Mouse (Mus musculus): ENCODE results near the gene Enpp3.

DNA sequence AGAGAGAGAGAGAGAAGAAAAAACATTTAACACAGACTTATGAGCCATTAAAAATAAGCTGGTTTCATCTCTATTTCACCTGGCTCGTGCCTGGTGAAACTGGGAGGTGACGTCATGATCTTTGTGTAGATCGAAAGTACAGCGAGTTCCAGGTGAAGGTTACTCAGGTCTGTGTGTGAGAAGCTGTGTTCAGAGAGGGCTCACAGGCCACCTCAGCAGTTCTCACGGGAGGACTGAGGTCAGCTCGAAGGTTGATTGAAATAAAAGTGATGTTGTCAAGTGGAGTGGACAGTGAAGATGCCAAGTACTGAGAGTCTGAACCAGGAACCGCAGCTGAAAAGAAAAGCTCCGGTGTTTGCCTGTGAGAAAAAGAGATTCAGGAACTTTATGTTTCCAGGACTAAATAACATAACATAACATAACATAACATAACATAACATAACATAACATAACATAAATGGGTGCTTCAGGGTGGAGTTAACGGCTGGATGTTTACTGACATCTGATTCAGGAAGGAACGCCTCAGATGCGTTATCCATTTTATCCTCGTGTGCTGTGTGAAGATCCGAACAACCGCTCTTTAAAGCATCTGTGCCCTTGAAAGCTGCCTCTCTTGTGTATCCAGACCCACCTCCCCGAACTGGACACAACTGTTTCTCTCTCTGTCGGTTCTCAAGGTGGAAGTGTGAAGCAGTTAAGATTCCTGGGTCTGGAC lies 88.9 kb downstream of the Enpp3 start:
- TF ChIP-seq CTCF (IDR thresholded peaks at IDR 0.05; ENCODE audit: low read depth) (no peak), EP300 (IDR thresholded peaks at IDR 0.05; ENCODE audit: low read depth) (no peak)
